Mouse (Mus musculus) kidney, postnatal 25 days (tissue): ENCODE results near the gene Tenm1.
A peak's percentile ranks its signal among the peaks of the same experiment; 100 is the strongest.

Source experiments
- DNase-seq, 2 experiments: peaks; one replicate each; pipeline ENCODE4 v3.0.0; 2021; ENCODE audit warnings: mixed read lengths in 2 of 2

The Tenm1 gene

DNA sequence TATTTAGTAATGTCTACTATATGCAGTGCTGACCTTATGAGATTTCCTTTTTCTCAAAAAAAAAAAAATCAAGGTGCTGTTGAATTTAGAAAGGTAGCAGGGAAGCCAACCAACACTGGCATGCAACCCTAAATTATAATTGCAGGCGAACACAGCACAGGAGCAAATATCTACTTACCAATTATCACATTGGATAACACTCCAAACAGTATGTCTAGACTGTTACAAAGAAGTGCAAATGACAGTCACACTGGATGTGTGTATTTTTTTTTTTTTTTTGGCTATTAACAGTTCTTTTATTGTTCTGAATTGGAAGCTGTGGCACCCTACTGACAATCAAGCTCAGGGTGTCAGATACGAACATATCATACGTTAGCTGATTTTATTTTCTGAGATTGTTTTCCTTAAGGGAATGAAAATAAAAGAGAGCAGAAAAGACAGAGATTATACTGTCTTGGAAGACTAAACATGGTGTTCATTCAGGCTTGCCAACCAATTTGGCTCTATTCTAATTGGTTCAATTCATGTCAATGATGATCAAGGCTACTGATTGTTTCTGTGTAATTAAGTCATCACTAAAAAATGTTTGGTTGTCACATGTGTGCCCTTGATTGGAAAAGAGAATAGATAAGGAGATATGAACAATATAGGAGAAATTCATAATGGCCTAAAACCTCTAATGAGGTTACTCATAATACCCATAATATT, 710.7 kb downstream of the Tenm1 start:
- no peak for DNase-seq

DNA sequence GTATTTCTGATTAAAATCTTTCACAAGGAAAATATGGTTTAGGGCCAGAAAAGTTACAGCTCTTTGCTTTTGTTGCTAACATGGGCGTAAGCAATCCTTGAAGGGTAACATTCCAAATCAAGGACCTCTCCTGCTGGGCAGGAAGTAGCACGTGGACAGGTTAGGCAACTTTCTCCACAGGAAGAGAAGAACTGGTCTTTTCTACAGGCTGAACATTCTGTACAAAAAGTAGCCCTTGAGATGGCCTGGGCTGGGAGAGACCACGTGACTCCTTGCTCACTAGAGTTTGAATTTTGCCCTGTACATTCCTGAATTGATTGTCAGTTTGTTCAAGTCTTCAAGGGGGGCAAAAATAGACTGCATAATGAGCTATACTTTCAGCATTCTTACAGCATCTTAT, 728.6 kb downstream of the Tenm1 start:
- peak in 1 of 2 experiments; percentile 18 for DNase-seq

- DNase-seq: no peak
Observed at GRCm38 (mm10) chrX:42647131-42647530, 781.8 kb downstream of the Tenm1 start.

DNA sequence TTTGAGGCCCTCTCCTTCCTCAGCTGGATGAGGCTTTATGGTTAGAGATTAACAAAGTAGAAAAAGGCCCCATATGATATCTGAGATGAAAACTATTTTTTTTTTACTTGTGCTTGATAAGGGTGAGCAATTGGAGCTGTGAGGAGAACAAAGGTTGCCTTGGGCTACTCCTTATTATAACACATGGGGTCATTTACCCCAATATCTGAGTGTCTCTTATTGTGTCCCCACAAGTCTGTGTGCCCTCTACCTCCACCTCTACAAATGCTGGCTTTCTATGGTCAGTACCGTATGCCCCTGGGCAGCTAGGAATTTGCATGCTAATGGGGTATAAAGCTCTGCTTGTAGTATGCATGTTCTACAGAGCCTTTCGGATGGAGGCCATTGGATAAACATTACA, 848.4 kb downstream of the Tenm1 start:
- DNase-seq: no peak

- no peak for DNase-seq
Observed at GRCm38 (mm10) chrX:42558683-42559082, 870.2 kb downstream of the Tenm1 start.

- peak in 1 of 2 experiments; percentile 37 for DNase-seq
Observed at GRCm38 (mm10) chrX:42557284-42557683, 871.6 kb downstream of the Tenm1 start.

DNA sequence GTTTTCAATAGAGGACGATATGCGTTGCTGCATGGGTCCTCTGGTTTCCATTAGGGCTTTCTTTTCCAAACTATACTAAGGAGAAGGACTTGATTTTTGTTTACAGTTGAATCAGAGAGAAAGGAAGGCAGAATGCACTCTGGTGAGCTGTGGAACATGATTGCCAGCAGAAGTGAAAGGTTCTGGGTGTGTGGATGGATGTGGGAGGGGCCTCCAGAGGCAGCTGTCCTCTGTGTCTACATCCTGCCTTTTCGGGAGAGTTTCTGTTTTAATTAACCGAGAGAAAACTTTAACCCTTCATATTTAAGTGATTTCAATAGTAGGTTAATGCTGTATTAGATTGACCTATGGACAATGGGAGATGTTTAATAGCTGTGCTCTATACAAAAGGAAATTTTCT, 880.4 kb downstream of the Tenm1 start:
- no peak for DNase-seq

DNA sequence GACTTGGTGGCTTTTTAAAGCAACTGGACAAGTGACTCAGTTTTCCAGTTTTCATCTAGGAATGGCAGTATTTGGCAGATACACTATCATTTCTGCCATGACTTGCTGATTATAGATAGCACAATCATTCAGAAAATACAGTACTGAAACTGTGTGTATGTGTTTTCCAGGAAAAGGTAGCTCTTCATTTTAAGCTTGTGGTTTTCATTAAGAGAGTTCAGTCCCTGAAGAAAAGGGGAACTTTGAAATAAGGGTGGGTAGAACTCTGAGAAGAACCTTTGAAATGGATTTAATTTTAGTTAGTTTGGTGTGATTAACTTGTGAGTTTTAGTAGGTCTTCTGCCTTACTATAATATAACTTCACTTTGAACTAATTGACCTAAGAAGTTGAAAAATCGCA, 883.9 kb downstream of the Tenm1 start:
- no peak for DNase-seq

- peak; percentile 40 to 72 for DNase-seq
Observed at GRCm38 (mm10) chrX:42540756-42541053, 888.2 kb downstream of the Tenm1 start.

DNA sequence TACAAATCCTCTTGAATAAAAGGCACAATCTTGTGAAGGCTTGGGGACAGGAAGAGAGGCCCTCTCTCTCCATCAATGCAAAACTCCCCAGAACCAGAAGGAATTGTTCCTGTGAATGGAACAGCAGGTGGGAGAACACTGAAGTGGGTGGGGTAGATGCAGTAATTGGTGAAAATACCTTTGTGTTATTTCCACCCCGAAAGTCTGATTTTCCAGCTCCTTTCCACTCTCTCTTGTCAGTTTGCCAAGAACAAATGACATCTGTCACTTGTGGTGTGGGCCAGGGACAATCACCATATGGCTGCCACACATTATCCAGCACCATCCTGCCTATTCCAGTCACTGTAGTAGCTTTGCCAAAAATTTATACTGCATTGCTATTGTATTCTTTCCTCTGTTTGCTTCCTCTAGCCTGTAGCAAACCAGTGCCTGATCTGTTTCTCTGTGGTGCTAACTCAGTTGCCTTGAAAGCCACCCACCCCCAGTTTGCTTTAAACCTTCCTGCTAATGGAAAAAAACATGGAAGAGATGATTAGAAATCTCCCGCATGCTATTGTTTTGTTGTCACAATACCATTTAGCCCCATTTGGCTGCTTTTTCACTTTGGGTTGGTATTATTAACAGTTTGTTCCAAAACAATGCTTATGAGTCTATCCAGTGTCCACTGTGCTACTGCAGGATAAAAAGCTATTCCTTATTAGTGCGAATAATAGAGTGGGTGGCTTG, 888.7 kb downstream of the Tenm1 start:
- no peak for DNase-seq

- no peak for DNase-seq
Observed at GRCm38 (mm10) chrX:42530703-42531102, 898.2 kb downstream of the Tenm1 start.

- DNase-seq: no peak
Observed at GRCm38 (mm10) chrX:42522868-42523267, 906.1 kb downstream of the Tenm1 start.

- peak in 1 of 2 experiments; percentile 2 for DNase-seq
Observed at GRCm38 (mm10) chrX:42512567-42512966, 916.4 kb downstream of the Tenm1 start.

DNA sequence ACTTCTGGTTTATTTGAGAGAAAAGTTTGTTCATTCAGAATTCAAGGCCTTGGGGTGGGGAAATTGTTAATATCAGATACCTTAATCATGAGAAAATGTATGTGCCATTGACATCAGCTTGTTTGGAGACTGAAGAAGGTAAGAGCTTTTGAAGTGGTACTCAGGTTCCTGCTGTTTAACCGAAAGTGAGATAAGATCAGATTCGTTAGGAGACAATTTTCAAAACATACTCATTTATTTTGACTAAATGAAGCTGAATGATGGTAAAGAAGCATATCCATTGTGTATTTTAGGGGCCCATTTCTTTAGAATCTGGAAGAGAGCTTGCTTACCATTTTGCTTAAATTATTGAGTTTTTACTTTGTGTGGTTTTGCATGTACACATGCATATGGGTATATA, 917.8 kb downstream of the Tenm1 start:
- DNase-seq: no peak

DNA sequence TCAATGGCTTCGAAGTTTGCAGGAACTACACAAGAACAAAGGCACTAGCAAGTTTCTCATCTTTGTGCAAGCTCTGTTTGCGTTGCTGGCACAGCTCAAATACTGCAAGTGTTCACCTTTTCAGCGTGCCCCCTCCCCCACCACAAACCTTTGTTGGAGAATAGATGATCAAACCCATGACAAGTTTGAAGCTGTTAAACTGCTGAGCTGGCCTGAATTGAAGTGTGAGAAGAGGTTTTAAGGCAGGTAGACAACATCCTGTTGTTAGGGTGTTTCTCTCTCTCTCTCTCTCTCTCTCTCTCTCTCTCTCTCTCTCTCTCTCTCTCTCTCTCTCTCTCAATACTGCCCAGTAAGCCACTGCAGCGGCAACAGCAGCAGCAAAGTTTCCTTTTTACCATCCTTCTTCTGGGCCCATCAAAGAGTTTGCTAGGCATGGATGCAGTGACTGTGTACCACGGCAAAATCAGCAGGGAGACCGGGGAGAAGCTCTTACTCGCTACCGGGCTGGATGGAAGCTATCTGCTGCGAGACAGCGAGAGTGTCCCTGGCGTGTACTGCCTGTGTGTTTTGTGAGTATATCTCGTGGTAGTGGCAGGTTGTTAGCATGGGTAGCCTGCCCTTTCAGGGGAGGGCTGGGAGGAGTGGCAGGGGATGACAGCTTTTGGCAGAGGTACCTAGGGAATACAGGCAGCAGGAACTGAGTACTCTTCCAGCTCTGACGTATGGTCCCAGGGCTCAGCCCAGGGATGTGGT, 926.5 kb downstream of the Tenm1 start, which contains the start of gene Sh2d1a:
TSS of gene Sh2d1a (plus strand) at position 163 of the 753 bp plus-strand sequence.
- no peak for DNase-seq

DNA sequence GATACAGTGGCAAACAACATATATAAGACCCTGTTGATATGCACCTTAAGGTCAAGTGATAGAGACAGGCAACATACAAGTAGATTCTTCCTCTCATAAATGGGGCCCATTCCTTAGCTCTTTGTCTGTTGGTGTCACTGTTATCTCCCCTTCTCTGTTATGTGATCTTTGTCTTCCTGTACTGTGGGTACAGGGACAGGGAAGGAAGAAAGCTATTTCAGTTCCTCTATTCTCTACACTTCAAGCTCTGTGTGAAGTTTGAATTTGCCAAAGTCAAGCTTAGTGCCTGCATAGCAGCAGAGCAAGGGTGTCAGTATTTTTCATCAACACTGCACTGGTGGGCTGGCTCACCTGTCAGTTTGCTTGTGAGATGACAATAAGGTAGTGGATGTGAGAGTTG, 928.4 kb downstream of the Tenm1 start:
- no peak for DNase-seq

DNA sequence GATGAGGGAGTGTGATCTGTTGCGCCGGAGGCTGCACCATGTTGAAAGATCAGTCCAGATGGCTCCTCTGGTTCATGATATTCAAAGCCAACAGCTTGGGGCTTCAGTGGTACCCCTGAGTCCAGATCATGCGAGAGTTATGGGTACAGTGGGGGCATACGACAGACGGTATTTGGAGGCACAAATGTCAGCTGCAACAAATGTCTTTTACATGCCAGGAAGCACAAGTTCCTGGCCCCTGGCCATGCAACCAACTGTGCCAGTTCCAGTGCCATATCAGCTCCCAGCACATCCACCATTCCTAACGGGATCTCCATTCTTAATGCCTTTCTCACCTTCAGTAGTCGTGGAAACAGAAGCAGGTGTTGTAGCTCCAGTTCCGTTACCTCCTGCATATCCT, 938.6 kb downstream of the Tenm1 start:
- DNase-seq: no peak

DNA sequence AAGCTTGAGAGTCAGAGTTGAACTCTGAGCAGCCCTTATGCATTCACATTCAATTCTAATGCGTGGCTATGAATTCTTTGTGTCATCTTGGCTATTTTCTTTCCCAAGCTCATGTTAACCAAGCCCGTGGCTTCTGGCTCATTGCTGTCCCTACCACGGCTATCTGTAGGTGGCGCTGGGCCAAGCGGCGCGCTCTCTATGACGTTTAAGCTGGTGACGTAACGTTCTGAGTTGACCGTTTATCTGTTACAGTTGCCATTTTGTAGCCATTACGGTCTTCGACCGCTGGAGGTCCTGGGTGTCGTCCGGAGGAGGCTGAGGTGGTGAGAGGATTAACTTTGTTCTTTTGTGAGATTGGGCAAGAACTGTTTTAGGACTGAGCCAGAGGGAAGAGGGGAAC, 939.5 kb downstream of the Tenm1 start, which contains the start of gene Tex13c2:
TSS of gene Tex13c2 (plus strand) at position 246 of the 400 bp plus-strand sequence.
- DNase-seq: peak in 1 of 2 experiments; percentile 31
